Mouse (Mus musculus) ES-E14 (cell line): ENCODE data around the gene Aff1. TPM values are rescaled to one million over a fixed set of nuclear protein-coding genes. Genes with fewer than 3 reads are reported as not detected.

ENCODE experiments used
- DNase-seq: peaks from one replicate; pipeline ENCODE4 v3.0.0-alpha.2; 2013; ENCODE audit warnings: low read depth, low spot score
- H3K27ac ChIP-seq: 2 replicates; pipeline ENCODE4 v1.5.1; 2012; ENCODE audit warnings: low read depth, mild to moderate bottlenecking, low read length, moderate library complexity, mixed read lengths; ENCODE audit not compliant: poor library complexity, insufficient read depth, severe bottlenecking
- H3K36me3 ChIP-seq: 2 replicates; pipeline ENCODE4 v1.6.1; 2012; ENCODE audit warnings: mild to moderate bottlenecking, low read length, moderate library complexity, mixed read lengths; ENCODE audit not compliant: control insufficient read depth, poor library complexity, insufficient read depth, severe bottlenecking
- H3K4me1 ChIP-seq, 2 experiments: fragments of 150-350 bp in 1 of 2; sonication (generic) in 1 of 2; 2 replicates each; pipeline ENCODE4 v1.6.1; 2012; ENCODE audit warnings: low read length in 2 of 2, mild to moderate bottlenecking in 1 of 2, mixed read lengths in 1 of 2; ENCODE audit not compliant: control insufficient read depth in 2 of 2, insufficient read depth in 2 of 2, poor library complexity in 1 of 2
- H3K4me3 ChIP-seq, 2 experiments: fragments of 150-350 bp in 1 of 2; sonication (generic) in 1 of 2; 2 replicates each; pipeline ENCODE4 v1.5.1; 2012; ENCODE audit warnings: low read length in 2 of 2, low read depth in 1 of 2, mild to moderate bottlenecking in 1 of 2, mixed read lengths in 1 of 2; ENCODE audit not compliant: insufficient read depth in 1 of 2, poor library complexity in 1 of 2, severe bottlenecking in 1 of 2
- H3K9ac ChIP-seq: 2 replicates; pipeline ENCODE4 v1.6.1; 2012; ENCODE audit warnings: low read depth, mild to moderate bottlenecking, low read length, mixed read lengths; ENCODE audit not compliant: poor library complexity, insufficient read depth, severe bottlenecking
- H3K9me3 ChIP-seq: fragments of 150-350 bp; sonication (generic); 2 replicates; pipeline ENCODE4 v1.6.1; 2012; ENCODE audit warnings: low read depth, mild to moderate bottlenecking, low read length; ENCODE audit not compliant: control insufficient read depth, insufficient read depth
- CHD2 ChIP-seq: IDR thresholded peaks from 2 replicates; pipeline ENCODE4 v1.6.1; 2014; ENCODE audit warnings: mild to moderate bottlenecking, low read depth, low read length, inconsistent platforms
- HCFC1 ChIP-seq: IDR thresholded peaks from 2 replicates; pipeline ENCODE4 v1.6.1; 2012; ENCODE audit warnings: low read length, inconsistent platforms, borderline replicate concordance; ENCODE audit not compliant: insufficient read depth
- MAFK ChIP-seq: IDR thresholded peaks from 2 replicates; pipeline ENCODE4 v1.6.1; 2014; ENCODE audit warnings: mild to moderate bottlenecking, low read depth, low read length, inconsistent platforms; ENCODE audit not compliant: insufficient read depth
- ZC3H11A ChIP-seq: IDR thresholded peaks from 2 replicates; pipeline ENCODE4 v1.6.1; 2012; ENCODE audit warnings: low read depth, mild to moderate bottlenecking, inconsistent platforms, low read length, borderline replicate concordance
- ZNF384 ChIP-seq: IDR thresholded peaks from 2 replicates; pipeline ENCODE4 v1.6.1; 2012; ENCODE audit warnings: low read depth, low read length, inconsistent platforms
- in situ Hi-C, 2 experiments: fragments of 600-800 bp; cut with MboI; formaldehyde crosslinking; loops; one replicate each; pipeline ENCODE4 v1.15.1; 2025; ENCODE audit warnings: low sequenced_read_pairs in 2 of 2, inconsistent platforms in 1 of 2; ENCODE audit not compliant: unreplicated experiment in 2 of 2
- total RNA-seq: library from RNA; depleted of rRNA; stranded (reverse); fragments of 300-350 nt; gene quantifications from 2 replicates; pipeline ENCODE4 v1.2.3, GENCODE M21; 2012

Aff1 gene
- total RNA-seq, 1 experiment, result 26.0 TPM

DNA sequence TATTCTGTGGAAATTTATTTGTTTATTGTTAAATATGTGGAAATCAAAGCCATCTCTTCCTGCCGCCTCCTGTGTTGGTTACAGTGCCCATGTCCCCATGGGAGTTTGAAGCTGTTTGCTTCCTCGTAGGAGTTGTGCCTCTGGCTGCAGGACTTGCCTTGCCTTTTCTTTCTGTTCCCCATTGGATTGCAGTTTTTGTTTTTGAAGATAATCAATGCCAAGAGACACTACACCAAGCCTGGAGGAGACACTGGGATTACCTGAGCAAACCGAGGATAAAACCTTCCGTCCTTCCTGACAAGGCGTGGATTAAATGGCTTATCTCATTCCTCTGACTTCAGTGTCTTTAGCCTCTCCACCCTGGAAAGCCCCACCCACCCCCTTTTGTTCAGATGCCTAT, 107.8 kb downstream of the Aff1 start:
- no peak overlapping the region for H3K9ac ChIP-seq
- no peaks in the 10 kb centered on the region for H3K9me3 ChIP-seq
- no peaks in the 10 kb centered on the region; the same call in 1 of the 2 replicates for H3K36me3 ChIP-seq
- in situ Hi-C loops, result no loop called here
- DNase-seq, result no peak
- TF ChIP-seq CHD2, result no peak
- TF ChIP-seq ZC3H11A, result no peak
- TF ChIP-seq HCFC1, result no peak
- no peak for TF ChIP-seq ZNF384
- no peak for TF ChIP-seq MAFK
- no peak overlapping the region for H3K27ac ChIP-seq
- peaks cover 0 to 8% of the 10 kb centered on the region in 2 experiments; a peak in 1 of 4 replicates for H3K4me1 ChIP-seq
- no peak overlapping the region for H3K4me3 ChIP-seq

GRCm38 (mm10) chr5:103803386-103803785, 111.2 kb downstream of the Aff1 start:
- no peak for DNase-seq
- H3K4me1 ChIP-seq, result peaks cover 2 to 13% of the 10 kb centered on the region in 2 experiments; a peak in 2 of 4 replicates
- no peaks in the 10 kb centered on the region for H3K36me3 ChIP-seq
- in situ Hi-C loops, result no loop called here
- no peak overlapping the region for H3K27ac ChIP-seq
- H3K9ac ChIP-seq, result no peak overlapping the region
- H3K4me3 ChIP-seq, result no peak overlapping the region
- TF ChIP-seq HCFC1, result no peak
- TF ChIP-seq CHD2, result no peak
- no peak for TF ChIP-seq ZC3H11A
- TF ChIP-seq MAFK, result no peak
- no peak for TF ChIP-seq ZNF384
- no peaks in the 10 kb centered on the region for H3K9me3 ChIP-seq

DNA sequence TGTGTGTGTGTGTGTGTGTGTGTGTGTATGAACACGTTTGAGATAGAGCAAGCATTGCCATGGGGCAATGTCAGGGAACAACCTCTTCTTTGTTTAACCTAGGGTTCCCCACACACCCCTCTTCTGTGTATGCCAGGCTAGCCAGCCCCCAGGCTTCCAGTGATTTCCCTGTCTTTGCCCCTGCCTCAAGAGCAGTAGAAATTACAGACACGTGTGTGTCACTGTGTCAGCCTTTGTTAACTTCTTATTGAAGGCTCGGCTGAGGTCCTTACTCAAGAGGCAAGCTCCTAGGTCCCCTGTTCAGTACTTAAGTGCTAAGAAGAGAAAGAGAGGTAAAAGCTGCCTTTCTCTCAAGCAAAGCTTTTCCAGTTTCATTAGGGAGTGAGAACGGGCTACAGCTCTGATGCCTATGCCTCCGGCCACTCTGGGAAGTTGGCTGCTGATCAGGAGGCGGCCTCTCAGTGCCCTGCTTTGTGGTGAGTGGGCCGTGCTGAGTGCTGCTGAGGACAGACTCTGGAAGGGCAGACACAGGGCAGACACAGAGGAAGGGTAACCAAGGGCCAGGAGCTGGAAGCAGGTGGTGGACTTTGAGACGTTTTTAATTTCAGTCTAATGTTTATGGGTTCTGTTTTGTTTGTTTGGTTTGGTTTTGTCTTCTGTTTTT, 111.9 kb downstream of the Aff1 start:
- in situ Hi-C loops, result no loop called here
- TF ChIP-seq ZC3H11A (no peak), MAFK (no peak), ZNF384 (no peak), CHD2 (no peak), HCFC1 (no peak)
- Histone ChIP-seq H3K36me3 (no peaks in the 10 kb centered on the region), H3K9ac (no peak overlapping the region), H3K9me3 (no peaks in the 10 kb centered on the region), H3K27ac (no peak overlapping the region), H3K4me1 (peaks cover 2 to 13% of the 10 kb centered on the region in 2 experiments; a peak in 2 of 4 replicates), H3K4me3 (no peak overlapping the region)
- no peak for DNase-seq

- H3K9me3 ChIP-seq, result no peaks in the 10 kb centered on the region
- no peaks in the 10 kb centered on the region; the same call in 1 of the 2 replicates for H3K36me3 ChIP-seq
- no peak overlapping the region for H3K27ac ChIP-seq
- in situ Hi-C loops, result no loop called here
- no peak overlapping the region for H3K9ac ChIP-seq
- no peak for DNase-seq
- no peak overlapping the region for H3K4me3 ChIP-seq
- peaks cover 2 to 13% of the 10 kb centered on the region in 2 experiments; a peak in 2 of 4 replicates for H3K4me1 ChIP-seq
- TF ChIP-seq MAFK (no peak), CHD2 (no peak), ZC3H11A (no peak), HCFC1 (no peak), ZNF384 (no peak)
Measured at GRCm38 (mm10) chr5:103806851-103807578, 114.8 kb downstream of the Aff1 start.
